ENCODE assay signal across 8 mouse cellular contexts in genomic region chr8:54491057-54491690, GRCm38 (mm10). TPM values are rescaled to one million over a fixed set of nuclear protein-coding genes. Genes with fewer than 3 reads are reported as not detected.
DNase-seq lines count a peak whose midpoint lies in the region; ATAC-seq lines count a peak whose summit lies in the region.

No protein-coding gene starts in this region.

- H3K9me3 ChIP-seq in hindbrain, embryonic 11.5 days (ENCODE audit: control insufficient read depth, low read length) = no peaks in the 10 kb centered on the region
- no peaks in the 10 kb centered on the region for H3K9me3 ChIP-seq in hindbrain, embryonic 10.5 days

- H3K4me2 ChIP-seq in hindbrain, embryonic 11.5 days (replicated peaks; ENCODE audit: low read depth, low read length) = no peak overlapping the region

- H3K4me1 ChIP-seq in hindbrain, embryonic 11.5 days (replicated peaks; ENCODE audit: control insufficient read depth, insufficient read depth, low read length) = no peaks in the 10 kb centered on the region
- no peaks in the 10 kb centered on the region; the same call in 1 of the 2 replicates for H3K4me1 ChIP-seq in hindbrain, embryonic 10.5 days (replicated peaks)

- DNase-seq in hindbrain, embryonic 11.5 days (ENCODE audit: low spot score) = peak; percentile 77
- no peak for DNase-seq in hindbrain, embryonic 10.5 days (ENCODE audit: low spot score)
- peak; percentile 90 for DNase-seq in 416B (ENCODE audit: low read depth)
- peak; percentile 72 for DNase-seq in R1 (ENCODE audit: low read depth, low spot score)
- DNase-seq in fibroblast of lung, adult 2 months (ENCODE audit: low read depth) = peak; percentile 27

- no peaks in the 10 kb centered on the region for H3K36me3 ChIP-seq in hindbrain, embryonic 11.5 days (ENCODE audit: control insufficient read depth, insufficient read depth, low read length)
- H3K36me3 ChIP-seq in hindbrain, embryonic 10.5 days = no peaks in the 10 kb centered on the region

- ATAC-seq in hindbrain, embryonic 11.5 days (ENCODE audit: low FRiP score) = peak; percentile 28
- peak; percentile 84 for ATAC-seq in inflammation-experienced regulatory T-cells, adult 6 months
- peak; percentile 72 for ATAC-seq in megakaryocyte, adult 5-6 weeks (ENCODE audit: poor library complexity, severe bottlenecking)
- ATAC-seq in erythroblast, adult 5-6 weeks (replicated peaks; ENCODE audit: low FRiP score, poor library complexity, severe bottlenecking) = no peak

- no peak overlapping the region for H3K27ac ChIP-seq in hindbrain, embryonic 11.5 days (ENCODE audit: low read depth, low read length)
- no peak overlapping the region for H3K27ac ChIP-seq in hindbrain, embryonic 10.5 days

- WGBS in hindbrain, embryonic 11.5 days = 31% methylated on average over 6 of the region's 6 CpGs
- WGBS in hindbrain, embryonic 10.5 days = 34% methylated on average over 6 of the region's 6 CpGs

- no peak overlapping the region for H3K4me3 ChIP-seq in hindbrain, embryonic 11.5 days (ENCODE audit: low read depth, low read length)
- H3K4me3 ChIP-seq in hindbrain, embryonic 10.5 days = no peak overlapping the region

- no peak overlapping the region for H3K9ac ChIP-seq in hindbrain, embryonic 11.5 days (ENCODE audit: low read depth, low read length)

- H3K27me3 ChIP-seq in hindbrain, embryonic 11.5 days (ENCODE audit: control insufficient read depth, insufficient read depth, low read length) = no peaks in the 10 kb centered on the region
- H3K27me3 ChIP-seq in hindbrain, embryonic 10.5 days (ENCODE audit: insufficient read depth, poor library complexity, severe bottlenecking) = no peaks in the 10 kb centered on the region

RNA-seq across cellular contexts. Expression of gene Asb5, which starts 38.2 kb away (rescaled TPM):
- polyA plus RNA-seq in hindbrain, embryonic 11.5 days (2014; fragmentation: Nextera tagmentation; extraction: Ambion mirVana) = 4.7 and 6.1 TPM in 2 replicates
- 4.2 and 6.3 TPM in 2 replicates for polyA plus RNA-seq in hindbrain, embryonic 10.5 days (2016; fragmentation: Nextera tagmentation; extraction: Ambion mirVana)
- not detected for polyA plus RNA-seq in inflammation-experienced regulatory T-cells, adult 6 months (2017; shearing (Covaris generic))
- total RNA-seq in megakaryocyte, adult 5-6 weeks (2015) = 0.16 TPM in 1 of 2 replicates, not detected in the other
- total RNA-seq in megakaryocyte, adult 5-6 weeks (2017) = not detected in 2 replicates
- not detected in 2 replicates for total RNA-seq in erythroblast, adult 5-6 weeks (2015; ENCODE audit: low replicate concordance)
- total RNA-seq in erythroblast, adult 5-6 weeks (2017; ENCODE audit: low replicate concordance) = not detected in 2 replicates

RNA-seq across cellular contexts. Expression of gene Spcs3, which starts 38.6 kb away (rescaled TPM):
- polyA plus RNA-seq in hindbrain, embryonic 11.5 days (2014; fragmentation: Nextera tagmentation; extraction: Ambion mirVana) = 80.2 and 82.6 TPM in 2 replicates
- polyA plus RNA-seq in hindbrain, embryonic 10.5 days (2016; fragmentation: Nextera tagmentation; extraction: Ambion mirVana) = 61.9 and 85.7 TPM in 2 replicates
- polyA plus RNA-seq in inflammation-experienced regulatory T-cells, adult 6 months (2017; shearing (Covaris generic)) = 100 to 1,000 TPM; 115 to 184 (median 120) TPM
- 117 and 126 TPM in 2 replicates for total RNA-seq in megakaryocyte, adult 5-6 weeks (2015)
- total RNA-seq in megakaryocyte, adult 5-6 weeks (2017) = 86.8 and 99.4 TPM in 2 replicates
- total RNA-seq in erythroblast, adult 5-6 weeks (2015; ENCODE audit: low replicate concordance) = 40.5 and 44.1 TPM in 2 replicates
- 27.9 and 38.3 TPM in 2 replicates for total RNA-seq in erythroblast, adult 5-6 weeks (2017; ENCODE audit: low replicate concordance)
